Mouse (Mus musculus) lung, postnatal 0 days (tissue): ENCODE results near the gene 4930522H14Rik. TPM values are rescaled to one million over a fixed set of nuclear protein-coding genes. Genes with fewer than 3 reads are reported as not detected.
A peak's percentile ranks its signal among the peaks of the same experiment; 100 is the strongest.

ENCODE experiments used
- ATAC-seq: fragments of 200-750 bp; cut with Nextera tagmentation; 2 replicates; pipeline ENCODE4 v1.8.0; 2017; ENCODE audit warnings: moderate library complexity
- DNase-seq: peaks from one replicate; pipeline ENCODE4 v3.0.0-alpha.2; 2016; ENCODE audit warnings: low spot score
- H3K27ac ChIP-seq: fragments of 300-500 bp; sonication (generic); 2 replicates; pipeline ENCODE4 v1.5.1; 2014; ENCODE audit warnings: antibody characterized with exemption, mild to moderate bottlenecking, low read length, mixed read lengths
- H3K27me3 ChIP-seq: fragments of 300-500 bp; sonication (generic); replicated peaks from 2 replicates; pipeline ENCODE4 v1.6.1; 2014; ENCODE audit warnings: low read length, mixed read lengths; ENCODE audit not compliant: insufficient read depth
- H3K36me3 ChIP-seq: fragments of 300-500 bp; sonication (generic); 2 replicates; pipeline ENCODE4 v1.6.1; 2014; ENCODE audit warnings: low read length, mixed read lengths; ENCODE audit not compliant: insufficient read depth
- H3K4me1 ChIP-seq: fragments of 300-500 bp; sonication (generic); 2 replicates; pipeline ENCODE4 v1.6.1; 2014; ENCODE audit warnings: antibody characterized with exemption, low read depth, low read length, mixed read lengths; ENCODE audit not compliant: insufficient read depth
- H3K4me2 ChIP-seq: fragments of 300-500 bp; sonication (generic); replicated peaks from 2 replicates; pipeline ENCODE4 v1.6.1; 2014; ENCODE audit warnings: low read depth, mild to moderate bottlenecking, low read length, moderate library complexity, mixed read lengths
- H3K4me3 ChIP-seq: fragments of 300-500 bp; sonication (generic); 2 replicates; pipeline ENCODE4 v1.5.1; 2014; ENCODE audit warnings: low read depth, low read length
- H3K9ac ChIP-seq: fragments of 300-500 bp; sonication (generic); replicated peaks from 2 replicates; pipeline ENCODE4 v1.6.1; 2014; ENCODE audit warnings: low read depth, mild to moderate bottlenecking
- H3K9me3 ChIP-seq: fragments of 300-500 bp; sonication (generic); 2 replicates; pipeline ENCODE4 v1.6.1; 2016; ENCODE audit warnings: low read length, mixed read lengths
- CTCF ChIP-seq: IDR thresholded peaks from 2 replicates; pipeline ENCODE4 v1.5.1; 2016; ENCODE audit warnings: antibody characterized with exemption, mild to moderate bottlenecking
- EP300 ChIP-seq: IDR thresholded peaks from 2 replicates; pipeline ENCODE4 v1.6.1; 2016; ENCODE audit warnings: antibody characterized with exemption, mild to moderate bottlenecking, control low read depth
- WGBS: fragments of 180-500 bp; shearing (Covaris S2); extraction: QIAGEN DNeasy Blood & Tissue Kit; methylation state at CpG from one replicate; pipeline ENCODE4 v1.1.7; 2014; 5-methylcytosine and 5-hydroxymethylcytosine counted together
- polyA plus RNA-seq: library from polyadenylated mRNA; unstranded; fragments of >200 nt; fragmentation: Nextera tagmentation; extraction: Ambion mirVana; gene quantifications from 2 replicates; pipeline ENCODE4 v1.2.1, GENCODE M21; 2015

The 4930522H14Rik gene
- polyA plus RNA-seq = not detected in 2 replicates

DNA sequence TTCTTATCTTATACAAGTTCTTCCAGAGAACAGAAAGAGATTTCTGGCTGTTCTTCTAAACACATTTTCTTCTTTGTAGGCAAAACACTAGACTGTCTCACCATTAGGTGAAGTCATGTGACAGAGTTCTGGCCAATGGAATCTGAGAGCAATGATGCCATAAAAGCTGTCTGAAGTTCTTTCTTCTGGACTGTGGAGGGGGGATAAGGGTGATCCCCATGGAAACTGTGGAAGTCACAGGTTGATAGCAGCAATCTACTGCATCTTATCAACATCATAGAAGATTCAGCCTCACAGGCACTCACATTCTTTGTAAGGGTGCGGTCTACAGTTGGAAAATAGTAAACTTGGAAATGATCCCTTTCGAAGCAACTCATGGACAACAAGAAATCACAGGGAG is at the start of gene 4930522H14Rik:
4930522H14Rik (minus strand) TSS at position 187 of the 400 bp plus-strand sequence.
- no peak within 1 kb of the TSS for H3K27ac ChIP-seq
- H3K4me2 ChIP-seq = no peak within 1 kb of the TSS
- no peaks in the 10 kb centered on the region for H3K4me1 ChIP-seq
- WGBS = 90% methylated on average over 2 of the region's 2 CpGs
- no peak for DNase-seq
- H3K9me3 ChIP-seq = no peaks in the 10 kb centered on the region
- no peaks in the 10 kb centered on the region for H3K27me3 ChIP-seq
- ATAC-seq = no peak
- TF ChIP-seq EP300 = no peak
- TF ChIP-seq CTCF = no peak
- H3K4me3 ChIP-seq = no peak within 1 kb of the TSS
- no peaks in the 10 kb centered on the region for H3K36me3 ChIP-seq
- no peak within 1 kb of the TSS for H3K9ac ChIP-seq

DNA sequence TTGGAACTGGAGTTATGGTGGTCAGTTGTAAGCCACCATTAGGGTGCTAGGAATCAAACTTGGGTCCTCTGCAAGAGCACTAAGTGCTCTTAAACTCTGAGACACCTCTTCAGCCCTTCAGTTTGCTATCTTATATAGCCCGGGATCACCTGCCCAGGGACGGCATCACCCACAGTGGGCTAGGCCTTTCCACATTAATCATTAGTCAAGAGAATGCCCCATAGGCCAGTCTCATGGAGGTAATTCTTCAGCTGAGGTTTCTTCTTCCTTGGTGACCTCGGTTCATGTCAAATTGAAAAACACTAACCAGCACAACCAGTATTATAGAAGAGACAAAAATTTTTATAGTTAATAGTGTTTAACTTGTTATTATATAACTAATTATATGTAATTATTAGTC is 47.3 kb upstream of the 4930522H14Rik start:
- no peak overlapping the region for H3K27ac ChIP-seq
- no peaks in the 10 kb centered on the region for H3K9me3 ChIP-seq
- H3K4me1 ChIP-seq = no peaks in the 10 kb centered on the region
- no peak overlapping the region for H3K4me2 ChIP-seq
- no peaks in the 10 kb centered on the region for H3K36me3 ChIP-seq
- H3K9ac ChIP-seq = no peak overlapping the region
- no peak for TF ChIP-seq CTCF
- DNase-seq (no peak), ATAC-seq (no peak)
- H3K4me3 ChIP-seq = no peak overlapping the region
- H3K27me3 ChIP-seq = no peaks in the 10 kb centered on the region
- 74% methylated on average over 3 of the region's 3 CpGs for WGBS

GRCm38 (mm10) chr4:109576933-109577332 is 45.8 kb upstream of the 4930522H14Rik start:
- DNase-seq (peak; percentile 68), ATAC-seq (no peak)
- no peak overlapping the region for H3K4me2 ChIP-seq
- no peak overlapping the region for H3K9ac ChIP-seq
- H3K9me3 ChIP-seq = no peaks in the 10 kb centered on the region
- H3K27me3 ChIP-seq = no peaks in the 10 kb centered on the region
- 67% methylated on average over 5 of the region's 5 CpGs for WGBS
- no peak overlapping the region for H3K4me3 ChIP-seq
- H3K36me3 ChIP-seq = no peaks in the 10 kb centered on the region
- H3K4me1 ChIP-seq = no peaks in the 10 kb centered on the region
- TF ChIP-seq CTCF (peak; percentile 69), EP300 (no peak)
- H3K27ac ChIP-seq = no peak overlapping the region

DNA sequence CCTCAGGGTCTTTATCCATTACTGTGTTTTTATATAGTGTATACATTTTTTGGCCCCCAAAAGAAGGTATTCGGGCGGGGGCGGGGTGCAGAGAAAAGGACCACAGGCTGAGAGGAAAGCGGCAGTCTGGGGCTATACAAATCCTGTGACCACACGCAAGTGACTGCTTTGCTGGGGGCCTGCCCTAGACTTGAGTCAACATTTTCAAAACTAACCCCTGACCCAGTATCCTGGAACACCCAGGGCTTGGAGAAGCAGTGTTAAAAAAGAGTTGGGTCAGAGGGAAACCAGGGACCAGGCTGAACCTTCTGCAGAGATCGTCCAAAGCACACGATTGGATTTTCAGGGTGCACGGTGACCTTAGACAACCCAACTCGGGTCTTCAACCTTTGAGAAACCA is 43.7 kb upstream of the 4930522H14Rik start:
- ATAC-seq = no peak
- WGBS = 52% methylated on average over 9 of the region's 9 CpGs
- no peak overlapping the region for H3K4me3 ChIP-seq

DNA sequence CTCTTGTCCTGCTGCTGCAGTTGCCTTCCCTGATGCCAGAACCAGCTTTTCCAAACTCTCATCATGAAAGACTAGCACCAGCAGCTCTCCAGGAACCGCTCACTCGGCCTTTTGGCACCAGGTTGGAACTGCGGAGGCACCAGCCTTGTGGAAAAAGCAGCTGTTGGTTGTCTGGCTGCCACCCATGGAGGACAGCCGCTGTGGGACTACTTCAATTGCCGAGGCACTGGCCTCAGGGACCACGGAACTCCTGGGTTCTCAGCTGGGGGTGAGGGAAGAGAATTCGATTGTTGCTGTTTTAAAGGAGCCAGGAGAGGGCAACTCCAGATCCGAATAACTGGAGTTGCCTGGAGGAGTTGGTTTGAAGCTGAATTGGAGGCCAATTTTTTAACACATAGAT is 43.2 kb upstream of the 4930522H14Rik start:
- Histone ChIP-seq H3K9ac (no peak overlapping the region), H3K4me1 (no peaks in the 10 kb centered on the region), H3K27ac (no peak overlapping the region), H3K4me3 (no peak overlapping the region), H3K9me3 (no peaks in the 10 kb centered on the region), H3K36me3 (no peaks in the 10 kb centered on the region), H3K4me2 (no peak overlapping the region), H3K27me3 (no peaks in the 10 kb centered on the region)
- TF ChIP-seq CTCF = no peak
- TF ChIP-seq EP300 = no peak
- WGBS = 27% methylated on average over 8 of the region's 8 CpGs
- no peak for DNase-seq
- no peak for ATAC-seq

More for the DNA sequence above, 43.7 kb upstream of the 4930522H14Rik start:
- TF ChIP-seq CTCF = no peak
- no peak for TF ChIP-seq EP300
- no peaks in the 10 kb centered on the region for H3K36me3 ChIP-seq
- no peaks in the 10 kb centered on the region for H3K4me1 ChIP-seq
- H3K9me3 ChIP-seq = no peaks in the 10 kb centered on the region
- no peak overlapping the region for H3K4me2 ChIP-seq
- H3K9ac ChIP-seq = no peak overlapping the region
- H3K27me3 ChIP-seq = no peaks in the 10 kb centered on the region
- DNase-seq = no peak
- no peak overlapping the region for H3K27ac ChIP-seq

- H3K4me1 ChIP-seq = no peaks in the 10 kb centered on the region
- WGBS = 29% methylated on average over 1 of the region's 1 CpGs
- H3K4me3 ChIP-seq = no peak overlapping the region
- TF ChIP-seq CTCF = no peak
- peak; percentile 56 for TF ChIP-seq EP300
- no peak overlapping the region for H3K4me2 ChIP-seq
- no peaks in the 10 kb centered on the region for H3K27me3 ChIP-seq
- H3K9ac ChIP-seq = no peak overlapping the region
- ATAC-seq (peak; percentile 69), DNase-seq (peak; percentile 65)
- no peak overlapping the region for H3K27ac ChIP-seq
- H3K36me3 ChIP-seq = no peaks in the 10 kb centered on the region
- no peaks in the 10 kb centered on the region for H3K9me3 ChIP-seq
Measured at GRCm38 (mm10) chr4:109572632-109573031, 41.5 kb upstream of the 4930522H14Rik start.

DNA sequence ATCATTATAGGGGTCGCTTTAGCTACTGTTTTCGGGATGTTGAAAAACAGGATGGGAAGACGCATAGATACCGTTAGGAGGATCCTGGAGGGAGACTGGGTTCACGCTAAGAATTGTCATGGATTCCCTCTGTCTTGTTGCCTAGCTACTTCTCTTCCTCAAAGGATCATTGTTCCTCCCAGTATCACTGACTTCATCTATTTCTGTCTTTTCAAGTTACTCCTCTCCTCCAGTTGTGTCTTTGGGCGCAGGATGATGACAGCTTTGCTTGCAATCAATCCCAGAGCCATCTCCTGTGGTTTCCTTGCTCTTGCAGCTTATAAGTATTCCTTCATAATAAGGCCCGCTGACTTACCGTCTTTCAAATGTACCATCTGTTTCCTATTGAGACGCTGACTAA is 38.3 kb upstream of the 4930522H14Rik start:
- ATAC-seq = no peak
- Histone ChIP-seq H3K27ac (no peak overlapping the region), H3K4me2 (no peak overlapping the region), H3K27me3 (no peaks in the 10 kb centered on the region), H3K4me1 (no peaks in the 10 kb centered on the region), H3K9me3 (no peaks in the 10 kb centered on the region), H3K4me3 (no peak overlapping the region), H3K9ac (no peak overlapping the region), H3K36me3 (no peaks in the 10 kb centered on the region)
- TF ChIP-seq EP300 = no peak
- TF ChIP-seq CTCF = no peak
- no peak for DNase-seq
- WGBS = 87% methylated on average over 9 of the region's 9 CpGs
